Mouse (Mus musculus) myocyte (in vitro differentiated cells): ENCODE data around the gene Camk2b.

Source experiments
- CEBPB ChIP-seq: IDR thresholded peaks from 2 replicates; pipeline ENCODE4 v1.6.1; 2011; ENCODE audit warnings: mild to moderate bottlenecking, moderate library complexity; ENCODE audit not compliant: poor library complexity, insufficient read depth, severe bottlenecking
- E2F4 ChIP-seq: IDR thresholded peaks from one replicate; pipeline ENCODE4 v1.6.1; 2011; ENCODE audit warnings: mild to moderate bottlenecking, control low read depth, moderate library complexity; ENCODE audit not compliant: insufficient read depth
- MAX ChIP-seq: IDR thresholded peaks from one replicate; pipeline ENCODE4 v1.6.1; 2011; ENCODE audit warnings: low read depth, mild to moderate bottlenecking, control low read depth
- MYOD1 ChIP-seq, 3 experiments: IDR thresholded peaks; one replicate each; pipeline ENCODE4 v1.6.1; 2011; ENCODE audit warnings: control low read depth in 2 of 3, low read depth in 2 of 3, mild to moderate bottlenecking in 2 of 3, moderate library complexity in 1 of 3; ENCODE audit not compliant: insufficient read length in 2 of 3, control insufficient read depth in 1 of 3
- MYOG ChIP-seq, 3 experiments: IDR thresholded peaks; one replicate each; pipeline ENCODE4 v1.6.1; 2011; ENCODE audit warnings: control low read depth in 2 of 3, low read depth in 2 of 3, mild to moderate bottlenecking in 2 of 3; ENCODE audit not compliant: insufficient read length in 2 of 3, control insufficient read depth in 1 of 3, insufficient read depth in 1 of 3
- POLR2A ChIP-seq: IDR thresholded peaks from one replicate; pipeline ENCODE4 v1.6.1; 2011; ENCODE audit warnings: low read depth, mild to moderate bottlenecking, control low read depth, moderate library complexity; ENCODE audit not compliant: insufficient read length
- POLR2AphosphoS2 ChIP-seq: IDR thresholded peaks from one replicate; pipeline ENCODE4 v1.6.1; 2011; ENCODE audit warnings: low read depth, control low read depth; ENCODE audit not compliant: insufficient read length
- REST ChIP-seq: IDR thresholded peaks from one replicate; pipeline ENCODE4 v1.6.1; 2011; ENCODE audit warnings: mild to moderate bottlenecking, control low read depth, moderate library complexity; ENCODE audit not compliant: insufficient read depth, insufficient read length
- SRF ChIP-seq: IDR thresholded peaks from one replicate; pipeline ENCODE4 v1.6.1; 2011; ENCODE audit warnings: low read depth; ENCODE audit not compliant: control insufficient read depth, insufficient read length
- TCF12 ChIP-seq: IDR thresholded peaks from one replicate; pipeline ENCODE4 v1.6.1; 2011; ENCODE audit warnings: mild to moderate bottlenecking, control low read depth; ENCODE audit not compliant: poor library complexity, insufficient read depth, severe bottlenecking
- USF1 ChIP-seq: IDR thresholded peaks from one replicate; pipeline ENCODE4 v1.6.1; 2011; ENCODE audit warnings: low read depth, mild to moderate bottlenecking, control low read depth, moderate library complexity

GRCm38 (mm10) chr11:6028911-6029310 lies 37.3 kb downstream of the Camk2b start:
- TF ChIP-seq POLR2AphosphoS2 (no peak), CEBPB (no peak), POLR2A (no peak), USF1 (no peak), REST (no peak), E2F4 (no peak), MYOD1 (IDR thresholded peaks at IDR 0.05; ENCODE audit: control insufficient read depth in 1 of 3, insufficient read length in 2 of 3, low read depth in 2 of 3) (no peak), SRF (no peak), MAX (no peak), MYOG (IDR thresholded peaks at IDR 0.05; ENCODE audit: control insufficient read depth in 1 of 3, insufficient read depth in 1 of 3, insufficient read length in 2 of 3, low read depth in 2 of 3) (no peak), TCF12 (no peak)
